Mouse (Mus musculus) frontal cortex, adult (tissue): ENCODE data around the gene Ppp6r2.

Source experiments
- ATAC-seq: cut with Nextera tagmentation; 2 replicates; pipeline ENCODE4 v1.9.2; 2017; ENCODE audit warnings: mild to moderate bottlenecking, moderate library complexity, mixed read lengths; ENCODE audit not compliant: low TSS enrichment

Ppp6r2 gene

GRCm38 (mm10) chr15:89249063-89249462 lies 37.7 kb downstream of the Ppp6r2 start:
- ATAC-seq: no peak

DNA sequence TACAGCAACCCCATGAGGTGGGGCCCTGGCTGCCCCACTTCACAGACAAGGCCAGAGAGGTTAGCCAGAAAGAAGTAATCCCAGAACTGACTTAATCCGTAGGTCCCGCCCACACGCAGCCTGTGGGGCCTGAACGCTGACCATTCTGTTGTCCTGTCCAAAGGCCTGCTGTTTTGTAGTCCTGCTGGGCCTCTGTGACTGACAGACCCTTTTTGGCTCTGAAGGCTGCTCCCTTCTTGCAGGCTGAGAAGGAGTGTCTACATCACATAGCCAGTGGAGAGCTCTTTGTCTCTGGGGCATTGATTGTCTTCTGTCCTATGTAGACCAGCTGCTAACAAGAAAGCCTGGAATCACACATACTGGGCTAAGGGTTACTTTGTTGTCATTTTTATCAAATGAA lies 44.0 kb downstream of the Ppp6r2 start:
- ATAC-seq: no peak

DNA sequence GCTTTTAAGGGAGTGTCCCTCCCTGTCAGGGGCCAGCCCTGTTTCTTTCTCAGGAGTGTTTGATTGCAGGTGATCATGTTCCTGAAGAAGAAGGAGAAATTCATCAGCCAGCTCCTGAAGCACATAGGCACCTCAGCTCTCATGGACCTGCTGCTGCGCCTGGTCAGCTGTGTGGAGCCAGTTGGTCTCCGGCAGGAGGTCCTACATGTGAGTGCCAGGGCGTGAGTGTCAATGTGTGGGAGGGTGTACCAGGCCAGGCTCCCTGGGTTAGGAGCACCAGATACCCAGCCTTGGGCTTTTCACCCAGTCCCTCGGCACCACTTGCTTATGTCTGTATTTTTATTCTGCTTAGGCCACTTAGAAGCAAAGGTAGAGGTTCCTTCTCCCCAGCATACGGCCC lies 47.6 kb downstream of the Ppp6r2 start:
- no peak for ATAC-seq

DNA sequence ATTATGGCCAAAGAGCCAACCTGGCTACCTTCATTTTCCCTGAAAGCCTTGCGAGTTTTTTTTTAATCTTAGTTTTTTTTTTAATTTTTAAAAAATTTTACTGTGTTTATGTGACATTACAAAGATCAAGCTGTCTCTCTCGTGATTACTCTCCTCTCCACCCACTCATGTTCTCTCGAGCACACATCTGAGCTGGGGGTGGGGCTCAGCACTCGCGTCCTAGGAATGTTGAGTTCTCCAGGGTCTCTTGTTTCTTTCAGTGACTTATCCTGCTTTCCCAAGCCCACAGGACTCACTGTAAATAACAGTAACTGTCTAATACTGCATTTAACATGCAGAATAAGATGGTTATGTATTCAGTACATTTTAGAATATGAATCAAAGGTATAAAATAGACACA lies 53.1 kb downstream of the Ppp6r2 start:
- no peak for ATAC-seq

DNA sequence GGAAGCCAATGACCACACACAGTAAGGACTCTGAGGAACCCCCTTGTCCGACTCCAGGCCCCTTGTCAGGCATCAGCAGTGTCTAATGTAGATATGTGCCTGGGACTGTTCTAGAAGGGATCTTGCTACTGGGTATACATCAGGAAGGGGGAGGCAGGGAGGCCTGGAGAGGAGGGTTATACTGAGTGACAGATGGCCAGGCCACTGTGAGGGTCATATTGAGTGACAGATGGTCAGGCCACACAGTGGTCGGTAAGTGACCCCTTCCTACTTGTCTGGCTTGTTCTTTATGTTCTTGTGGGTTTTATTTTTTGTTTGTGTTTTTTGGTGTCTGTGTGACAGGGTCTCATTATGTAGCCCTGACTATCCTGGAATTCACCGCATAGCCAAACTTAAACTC lies 64.1 kb downstream of the Ppp6r2 start:
- ATAC-seq: no peak

DNA sequence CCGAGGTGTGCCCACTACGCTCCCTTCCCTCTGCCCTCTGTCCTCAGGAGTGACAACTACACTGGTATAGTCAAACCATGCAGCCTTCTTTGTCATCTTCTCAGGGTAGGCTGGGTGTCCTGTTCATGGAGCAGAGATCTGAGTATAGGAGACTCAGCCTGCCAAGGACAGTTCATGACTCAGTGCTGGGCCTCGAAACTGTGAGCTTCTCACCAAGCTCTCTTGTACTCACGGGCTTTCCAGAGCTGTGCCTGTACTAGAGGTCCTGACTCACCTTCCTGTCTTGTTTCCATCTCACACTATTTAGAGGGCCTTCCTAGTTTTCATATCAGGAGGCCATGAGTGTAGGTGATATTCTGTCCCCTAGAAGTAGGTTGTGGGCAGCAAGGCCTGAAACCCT lies 66.0 kb downstream of the Ppp6r2 start:
- ATAC-seq: no peak

- no peak for ATAC-seq
These were observed 71.2 kb downstream of the Ppp6r2 start for GRCm38 (mm10) chr15:89282546-89282945.

- ATAC-seq: no peak
These were observed 72.7 kb downstream of the Ppp6r2 start for GRCm38 (mm10) chr15:89284094-89284493.

DNA sequence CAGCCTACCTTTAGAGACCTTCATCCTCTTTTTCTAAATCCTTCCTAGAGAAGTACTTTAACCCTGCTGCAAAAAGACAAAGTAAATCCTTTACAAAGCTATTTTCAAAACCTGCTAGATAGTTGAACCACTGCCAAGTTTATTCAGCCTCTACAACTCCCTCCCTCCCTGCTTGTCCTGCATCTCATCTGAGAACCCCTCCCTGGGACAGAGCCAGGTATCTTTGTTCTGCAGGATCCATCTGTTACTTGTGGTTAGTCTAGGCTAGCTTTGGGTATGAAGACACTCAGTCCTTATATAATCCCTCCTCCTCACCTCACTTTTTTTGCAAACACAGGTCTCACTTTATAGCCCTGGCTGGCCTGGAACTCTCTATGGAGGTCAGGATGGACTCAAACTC lies 73.7 kb downstream of the Ppp6r2 start:
- peak; percentile 56 for ATAC-seq

- ATAC-seq: peak; percentile 6; the same call in 1 of the 2 replicates
These were observed 74.1 kb downstream of the Ppp6r2 start for GRCm38 (mm10) chr15:89285478-89285877.

DNA sequence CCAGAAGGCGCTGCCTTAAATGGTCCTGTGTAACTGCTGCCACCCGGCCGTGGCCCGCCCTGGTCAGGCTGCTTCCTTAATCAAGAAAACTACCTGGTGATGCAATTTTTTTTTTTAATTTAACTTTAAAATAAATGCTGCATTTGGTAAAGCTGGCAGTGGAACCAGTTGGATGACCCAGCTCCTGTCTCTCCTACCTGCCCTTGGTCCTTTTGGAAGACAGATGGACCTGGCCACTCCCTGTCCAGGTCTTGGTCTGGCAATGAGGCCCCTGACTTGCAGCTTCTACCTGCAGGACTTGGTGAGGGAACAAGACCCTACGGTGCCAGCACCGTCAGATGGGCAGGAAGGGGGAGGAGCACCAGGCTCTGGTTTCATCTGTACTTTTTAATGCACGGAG lies 74.8 kb downstream of the Ppp6r2 start:
- no peak for ATAC-seq

GRCm38 (mm10) chr15:89286582-89286981 lies 75.2 kb downstream of the Ppp6r2 start:
- no peak for ATAC-seq

GRCm38 (mm10) chr15:89288227-89288767 lies 76.9 kb downstream of the Ppp6r2 start:
- no peak for ATAC-seq

DNA sequence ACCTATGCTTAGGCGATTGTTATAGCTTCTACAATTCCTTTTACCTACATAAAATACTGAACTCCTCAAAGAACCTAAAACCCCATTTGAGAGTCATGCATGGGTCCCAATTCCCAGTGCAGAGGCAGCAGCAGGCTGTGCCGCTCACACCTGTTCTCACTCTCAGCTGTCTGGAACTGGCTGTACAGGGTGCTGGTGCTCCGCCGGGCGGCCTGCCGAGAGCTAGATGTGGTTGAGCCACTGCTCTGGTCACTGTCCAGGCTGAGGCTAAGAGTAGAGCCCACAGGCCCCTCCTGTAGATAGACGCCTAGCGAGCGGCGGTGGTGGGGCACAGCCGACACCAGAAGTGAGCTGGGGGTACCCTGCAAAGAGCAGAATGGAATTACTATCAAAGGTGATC lies 78.1 kb downstream of the Ppp6r2 start:
- no peak for ATAC-seq

GRCm38 (mm10) chr15:89291521-89291920 lies 80.2 kb downstream of the Ppp6r2 start:
- ATAC-seq: no peak

GRCm38 (mm10) chr15:89292795-89293194 lies 81.4 kb downstream of the Ppp6r2 start:
- no peak for ATAC-seq

GRCm38 (mm10) chr15:89293778-89294177 lies 82.4 kb downstream of the Ppp6r2 start:
- no peak for ATAC-seq

GRCm38 (mm10) chr15:89295580-89296165 lies 84.3 kb downstream of the Ppp6r2 start:
- ATAC-seq: no peak

DNA sequence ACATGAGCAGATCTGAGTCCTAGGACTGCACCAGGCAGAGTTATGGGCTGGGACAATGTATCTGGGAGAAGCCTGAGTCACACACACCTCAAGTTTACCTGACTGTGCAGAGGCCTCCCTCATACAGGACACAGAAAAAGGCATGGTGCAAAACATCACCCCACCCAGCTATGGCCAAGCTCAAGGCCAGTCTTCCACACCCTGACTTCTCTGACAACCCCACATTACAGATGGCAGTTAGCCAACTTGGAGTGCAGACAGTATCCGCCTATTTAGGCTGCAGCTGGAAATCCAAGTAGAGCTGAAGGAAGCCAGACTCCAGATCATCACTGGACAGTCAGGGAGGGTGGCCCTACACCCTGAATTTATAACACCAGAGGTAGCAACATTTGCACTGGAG lies 85.1 kb downstream of the Ppp6r2 start:
- no peak for ATAC-seq

DNA sequence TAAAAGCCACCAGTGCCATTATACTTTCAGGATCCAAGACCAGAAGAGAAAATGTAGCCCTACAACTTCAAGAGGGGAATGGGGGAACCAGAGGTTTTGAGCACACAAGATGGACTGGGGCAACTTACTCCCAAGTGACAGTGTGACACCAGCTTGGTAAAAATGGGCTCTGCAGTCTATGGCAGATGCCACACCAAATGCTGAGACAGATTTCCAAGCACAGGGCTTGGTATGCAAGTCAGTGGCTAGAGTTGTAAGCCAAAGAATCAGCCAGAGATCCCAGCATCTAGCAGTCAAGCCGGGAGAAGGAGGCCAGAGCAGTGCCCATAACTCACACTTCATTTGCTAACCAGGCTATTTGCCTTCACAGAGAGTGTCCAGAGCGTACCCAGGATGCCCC lies 86.3 kb downstream of the Ppp6r2 start:
- no peak for ATAC-seq

DNA sequence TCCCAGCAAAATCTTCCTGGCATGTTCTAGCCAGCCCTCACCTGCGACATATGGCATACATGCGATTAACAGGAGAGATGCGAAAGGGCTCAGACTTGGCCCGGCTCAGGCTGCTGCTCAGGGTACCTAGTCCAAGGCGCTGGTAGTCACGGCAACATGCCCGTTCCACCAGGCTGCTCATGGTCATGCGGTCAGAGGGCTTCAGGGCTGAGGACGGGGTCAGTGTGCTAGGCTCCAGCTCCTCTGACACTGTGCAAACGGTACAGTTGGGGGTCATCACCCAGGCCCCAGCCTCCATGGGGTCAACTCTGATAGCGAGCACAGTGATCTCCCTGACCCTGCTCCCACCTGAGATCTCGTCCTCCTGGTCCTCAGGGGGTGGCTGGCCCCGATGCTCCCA lies 88.8 kb downstream of the Ppp6r2 start:
- ATAC-seq: no peak

GRCm38 (mm10) chr15:89300600-89300999 lies 89.2 kb downstream of the Ppp6r2 start:
- no peak for ATAC-seq

- no peak for ATAC-seq
These were observed 94.6 kb downstream of the Ppp6r2 start for GRCm38 (mm10) chr15:89305966-89306365.

DNA sequence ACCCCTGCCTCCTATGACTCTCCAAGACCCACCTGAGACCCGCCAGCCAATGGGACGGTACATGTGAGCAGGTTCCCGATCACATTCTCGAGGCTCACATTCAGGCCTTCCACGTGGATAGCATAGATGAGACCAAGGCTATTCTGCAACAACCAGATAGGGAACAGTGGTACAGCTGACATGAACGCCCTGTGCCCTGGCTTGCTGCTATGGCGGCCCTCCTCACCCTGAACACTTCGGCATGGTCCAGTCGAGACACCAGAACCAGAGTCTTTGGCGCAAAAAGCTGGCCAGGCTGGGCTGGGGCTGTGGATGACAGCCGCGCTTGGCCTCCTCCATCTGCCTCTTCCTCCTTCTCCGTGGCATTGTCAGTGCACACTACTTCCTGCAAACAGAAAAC lies 96.1 kb downstream of the Ppp6r2 start:
- ATAC-seq: no peak
